Mouse (Mus musculus): Measurements from ENCODE around the gene Abcc12.

GRCm38 (mm10) chr8:86585532-86585931, 5.0 kb upstream of the Abcc12 start:
- TF ChIP-seq CTCF (IDR thresholded peaks at IDR 0.05; ENCODE audit: insufficient read depth, low read depth, low read length) (peak; percentile 82), POLR2A (IDR thresholded peaks at IDR 0.05; ENCODE audit: insufficient read depth, low read depth, low read length) (no peak)

All from olfactory bulb, adult 2 months (tissue).